Mouse (Mus musculus): Measurements from ENCODE around the gene P3h1.
A peak's percentile ranks its signal among the peaks of the same experiment; 100 is the strongest.

P3h1 gene

GRCm38 (mm10) chr4:119232410-119233255 is at the start of gene P3h1, which contains the start of gene AU022252:
P3h1 (plus strand) TSS chr4:119232915.
AU022252 (minus strand) TSS chr4:119232712.
- peak; percentile 99 for DNase-seq (ENCODE audit: low read depth, low spot score)

GRCm38 (mm10) chr4:119183525-119183924 is 49.2 kb upstream of the P3h1 start:
- DNase-seq (ENCODE audit: low read depth, low spot score): no peak

- DNase-seq (ENCODE audit: low read depth, low spot score): no peak
Measured at GRCm38 (mm10) chr4:119185771-119186170, 46.9 kb upstream of the P3h1 start.

- peak; percentile 48 for DNase-seq (ENCODE audit: low read depth, low spot score)
Measured at GRCm38 (mm10) chr4:119188060-119188785, 44.5 kb upstream of the P3h1 start.

GRCm38 (mm10) chr4:119189392-119189791 is 43.3 kb upstream of the P3h1 start:
- DNase-seq (ENCODE audit: low read depth, low spot score): no peak

- no peak for DNase-seq (ENCODE audit: low read depth, low spot score)
Measured at GRCm38 (mm10) chr4:119189864-119190263, 42.9 kb upstream of the P3h1 start, which contains the start of gene Ermap. Ermap (minus strand) TSS chr4:119190011.

GRCm38 (mm10) chr4:119190618-119191017 is 42.1 kb upstream of the P3h1 start:
- no peak for DNase-seq (ENCODE audit: low read depth, low spot score)

GRCm38 (mm10) chr4:119191273-119191672 is 41.4 kb upstream of the P3h1 start:
- DNase-seq (ENCODE audit: low read depth, low spot score): no peak

GRCm38 (mm10) chr4:119192757-119193156 is 40.0 kb upstream of the P3h1 start:
- DNase-seq (ENCODE audit: low read depth, low spot score): no peak

GRCm38 (mm10) chr4:119194909-119195581 is 37.7 kb upstream of the P3h1 start, which contains the start of gene Svbp:
Svbp (plus strand) TSS chr4:119195306.
- peak; percentile 91 for DNase-seq (ENCODE audit: low read depth, low spot score)

GRCm38 (mm10) chr4:119195582-119196320 is 37.0 kb upstream of the P3h1 start:
- DNase-seq (ENCODE audit: low read depth, low spot score): no peak

- DNase-seq (ENCODE audit: low read depth, low spot score): no peak
Measured at GRCm38 (mm10) chr4:119198105-119198504, 34.6 kb upstream of the P3h1 start.

- DNase-seq (ENCODE audit: low read depth, low spot score): peak; percentile 77
Measured at GRCm38 (mm10) chr4:119204672-119205071, 28.0 kb upstream of the P3h1 start.

GRCm38 (mm10) chr4:119216667-119217066 is 16.0 kb upstream of the P3h1 start:
- DNase-seq (ENCODE audit: low read depth, low spot score): no peak

GRCm38 (mm10) chr4:119218169-119218568 is 14.5 kb upstream of the P3h1 start, which contains the start of gene Tmem269:
Tmem269 (minus strand) TSS chr4:119218217.
- DNase-seq (ENCODE audit: low read depth, low spot score): no peak

- DNase-seq (ENCODE audit: low read depth, low spot score): peak; percentile 50
Measured at GRCm38 (mm10) chr4:119223696-119224095, 9.0 kb upstream of the P3h1 start.

GRCm38 (mm10) chr4:119224534-119224933 is 8.2 kb upstream of the P3h1 start:
- no peak for DNase-seq (ENCODE audit: low read depth, low spot score)

GRCm38 (mm10) chr4:119225719-119226118 is 7.0 kb upstream of the P3h1 start:
- DNase-seq (ENCODE audit: low read depth, low spot score): no peak

GRCm38 (mm10) chr4:119226751-119227150 is 6.0 kb upstream of the P3h1 start:
- DNase-seq (ENCODE audit: low read depth, low spot score): no peak

- DNase-seq (ENCODE audit: low read depth, low spot score): no peak
Measured at GRCm38 (mm10) chr4:119233256-119233901, 664 bp downstream of the P3h1 start.

GRCm38 (mm10) chr4:119234348-119234747 is 1.6 kb downstream of the P3h1 start:
- no peak for DNase-seq (ENCODE audit: low read depth, low spot score)

Measured in A20 (cell line).